Mouse (Mus musculus) limb, embryonic 13.5 days (tissue): ENCODE measurements around the gene Rbm47. TPM values are rescaled to one million over a fixed set of nuclear protein-coding genes. Genes with fewer than 3 reads are reported as not detected.

Experiments
- ATAC-seq: fragments of 200-750 bp; cut with Nextera tagmentation; 2 replicates; pipeline ENCODE4 v1.8.0; 2017; ENCODE audit warnings: low read depth, moderate number of reproducible peaks, moderate TSS enrichment; ENCODE audit not compliant: low FRiP score
- H3K27ac ChIP-seq: fragments of 300-500 bp; sonication (generic); 2 replicates; pipeline ENCODE4 v1.5.1; 2015; ENCODE audit warnings: inconsistent platforms, mild to moderate bottlenecking, moderate library complexity
- H3K27me3 ChIP-seq: fragments of 300-500 bp; sonication (generic); 2 replicates; pipeline ENCODE4 v1.6.1; 2015; ENCODE audit warnings: mild to moderate bottlenecking, inconsistent platforms
- H3K36me3 ChIP-seq: fragments of 300-500 bp; sonication (generic); 2 replicates; pipeline ENCODE4 v1.6.1; 2015; ENCODE audit warnings: inconsistent platforms, mild to moderate bottlenecking, moderate library complexity
- H3K4me1 ChIP-seq: fragments of 300-500 bp; sonication (generic); 2 replicates; pipeline ENCODE4 v1.6.1; 2015; ENCODE audit warnings: inconsistent platforms
- H3K4me2 ChIP-seq: fragments of 300-500 bp; sonication (generic); replicated peaks from 2 replicates; pipeline ENCODE4 v1.6.1; 2015; ENCODE audit warnings: inconsistent platforms, mild to moderate bottlenecking, moderate library complexity
- H3K4me3 ChIP-seq: fragments of 300-500 bp; sonication (generic); 2 replicates; pipeline ENCODE4 v1.5.1; 2015; ENCODE audit warnings: moderate library complexity, mild to moderate bottlenecking, inconsistent platforms
- H3K9ac ChIP-seq: fragments of 300-500 bp; sonication (generic); 2 replicates; pipeline ENCODE4 v1.6.1; 2015; ENCODE audit warnings: mild to moderate bottlenecking, inconsistent platforms
- H3K9me3 ChIP-seq: fragments of 300-500 bp; sonication (generic); 2 replicates; pipeline ENCODE4 v1.6.1; 2016; ENCODE audit warnings: inconsistent platforms
- WGBS: fragments of 180-500 bp; shearing (Covaris S2); methylation state at CpG from one replicate; pipeline ENCODE4 v1.1.7; 2015; 5-methylcytosine and 5-hydroxymethylcytosine counted together
- polyA plus RNA-seq: library from polyadenylated mRNA; unstranded; fragments of >200 nt; fragmentation: Nextera tagmentation; extraction: Ambion mirVana; gene quantifications from 2 replicates; pipeline ENCODE4 v1.2.1, GENCODE M21; 2015

Rbm47 gene
- polyA plus RNA-seq, 1 experiment from 2014 or later = 4.0 TPM

DNA sequence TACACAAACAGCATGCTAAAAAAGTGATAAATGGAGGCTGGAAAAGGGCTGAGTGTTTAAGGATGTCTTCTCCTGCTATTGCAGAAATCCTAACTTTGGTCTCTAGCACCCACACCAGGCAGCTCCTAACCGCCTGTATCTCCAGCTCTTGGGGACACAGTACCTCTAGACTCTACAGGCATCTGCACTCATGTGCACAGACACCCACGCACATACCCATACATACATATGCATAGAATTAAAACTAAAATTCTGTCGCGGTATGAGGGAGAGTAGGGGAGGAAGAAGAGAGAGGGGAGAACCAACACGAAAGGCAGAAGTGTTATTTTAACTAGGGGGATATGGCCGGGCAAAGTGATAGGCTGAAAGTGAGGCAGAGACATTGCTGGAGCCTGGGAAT, 33.7 kb downstream of the Rbm47 start:
- WGBS = 51% methylated on average over 6 of the region's 6 CpGs

GRCm38 (mm10) chr5:66138597-66138996, 34.3 kb downstream of the Rbm47 start:
- no peaks in the 10 kb centered on the region for H3K36me3 ChIP-seq
- H3K27ac ChIP-seq = no peak overlapping the region
- no peak overlapping the region for H3K4me3 ChIP-seq
- peaks cover 5% of the 10 kb centered on the region; the same call in 1 of the 2 replicates for H3K4me1 ChIP-seq
- no peaks in the 10 kb centered on the region for H3K9me3 ChIP-seq
- WGBS = 18% methylated on average over 10 of the region's 10 CpGs
- no peak for ATAC-seq
- peaks cover 3% of the 10 kb centered on the region; the same call in 1 of the 2 replicates for H3K27me3 ChIP-seq
- H3K4me2 ChIP-seq = no peak overlapping the region
- no peak overlapping the region for H3K9ac ChIP-seq

More for the DNA sequence above, 33.7 kb downstream of the Rbm47 start:
- no peak overlapping the region for H3K4me3 ChIP-seq
- no peak overlapping the region for H3K9ac ChIP-seq
- ATAC-seq = no peak
- H3K4me2 ChIP-seq = no peak overlapping the region
- H3K27me3 ChIP-seq = peaks cover 3% of the 10 kb centered on the region; the same call in 1 of the 2 replicates
- H3K36me3 ChIP-seq = no peaks in the 10 kb centered on the region
- peaks cover 5% of the 10 kb centered on the region; the same call in 1 of the 2 replicates for H3K4me1 ChIP-seq
- no peaks in the 10 kb centered on the region for H3K9me3 ChIP-seq
- H3K27ac ChIP-seq = no peak overlapping the region

GRCm38 (mm10) chr5:66137250-66137649, 35.7 kb downstream of the Rbm47 start:
- H3K27ac ChIP-seq = no peak overlapping the region
- H3K4me3 ChIP-seq = no peak overlapping the region
- no peak overlapping the region for H3K4me2 ChIP-seq
- ATAC-seq = no peak
- H3K9me3 ChIP-seq = no peaks in the 10 kb centered on the region
- H3K4me1 ChIP-seq = peaks cover 5% of the 10 kb centered on the region; the same call in 1 of the 2 replicates
- no peaks in the 10 kb centered on the region for H3K36me3 ChIP-seq
- peaks cover 3% of the 10 kb centered on the region; the same call in 1 of the 2 replicates for H3K27me3 ChIP-seq
- WGBS = 84% methylated on average over 4 of the region's 4 CpGs
- H3K9ac ChIP-seq = no peak overlapping the region

DNA sequence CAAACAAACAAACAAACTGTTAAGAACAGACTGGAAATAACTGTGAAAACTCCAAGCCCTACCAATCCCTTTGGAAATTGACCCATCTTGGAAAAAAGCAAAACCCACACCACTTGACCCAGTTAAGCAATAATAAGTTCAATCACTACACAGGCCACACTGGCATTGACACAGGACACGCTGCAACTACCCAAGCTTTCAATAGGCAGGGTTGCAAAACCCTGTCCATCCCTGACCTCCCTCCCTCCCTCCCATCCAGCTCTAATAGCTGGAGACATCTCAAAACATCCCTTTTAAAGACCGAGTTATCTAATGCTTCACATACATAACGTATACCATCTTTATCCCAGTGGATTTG, 37.1 kb downstream of the Rbm47 start:
- 86% methylated on average over 3 of the region's 3 CpGs for WGBS
- H3K36me3 ChIP-seq = no peaks in the 10 kb centered on the region
- no peak overlapping the region for H3K4me2 ChIP-seq
- H3K9me3 ChIP-seq = no peaks in the 10 kb centered on the region
- no peak overlapping the region for H3K27ac ChIP-seq
- H3K4me1 ChIP-seq = peaks cover 5% of the 10 kb centered on the region; the same call in 1 of the 2 replicates
- H3K27me3 ChIP-seq = peaks cover 3% of the 10 kb centered on the region; the same call in 1 of the 2 replicates
- no peak for ATAC-seq
- H3K4me3 ChIP-seq = no peak overlapping the region
- H3K9ac ChIP-seq = no peak overlapping the region

DNA sequence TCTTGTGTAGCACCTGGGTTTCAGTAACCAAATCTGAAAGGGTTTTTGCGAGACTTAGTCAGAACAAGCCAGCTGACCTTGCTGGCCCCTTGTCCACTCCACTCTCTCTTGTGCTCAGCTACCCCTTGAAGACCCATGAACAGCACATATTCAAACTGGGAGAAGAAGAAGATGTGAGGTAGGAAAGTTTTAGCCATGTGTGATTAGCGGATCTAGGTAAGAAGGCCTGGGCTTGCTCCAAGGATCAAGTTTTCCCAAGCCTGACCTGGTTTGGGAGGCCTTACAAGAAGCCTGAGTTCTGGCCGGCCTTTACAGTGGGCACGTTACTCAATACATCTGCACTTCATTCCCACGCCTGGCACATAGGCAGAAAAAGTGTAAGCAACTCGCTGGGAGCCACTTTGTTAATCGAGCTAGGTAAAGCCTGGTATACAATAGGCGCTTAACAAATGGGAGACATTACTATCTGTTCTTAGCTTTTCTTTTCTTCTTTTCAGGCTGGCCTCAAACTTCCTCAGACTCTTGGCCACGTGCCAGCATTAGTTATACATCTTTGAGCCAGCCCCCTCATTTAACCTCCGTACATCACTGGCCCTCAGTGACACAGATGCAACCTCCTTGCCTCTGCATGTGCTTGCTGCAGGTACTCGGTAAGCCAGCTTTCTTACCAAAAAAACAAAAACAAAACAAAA, 37.6 kb downstream of the Rbm47 start:
- WGBS = 79% methylated on average over 11 of the region's 11 CpGs
- Histone ChIP-seq H3K27me3 (peaks cover 3% of the 10 kb centered on the region; the same call in 1 of the 2 replicates), H3K27ac (no peak overlapping the region), H3K4me1 (peaks cover 5% of the 10 kb centered on the region; the same call in 1 of the 2 replicates), H3K9me3 (peaks cover 4% of the 10 kb centered on the region), H3K4me3 (no peak overlapping the region), H3K4me2 (no peak overlapping the region), H3K36me3 (no peaks in the 10 kb centered on the region), H3K9ac (no peak overlapping the region)
- ATAC-seq = no peak

DNA sequence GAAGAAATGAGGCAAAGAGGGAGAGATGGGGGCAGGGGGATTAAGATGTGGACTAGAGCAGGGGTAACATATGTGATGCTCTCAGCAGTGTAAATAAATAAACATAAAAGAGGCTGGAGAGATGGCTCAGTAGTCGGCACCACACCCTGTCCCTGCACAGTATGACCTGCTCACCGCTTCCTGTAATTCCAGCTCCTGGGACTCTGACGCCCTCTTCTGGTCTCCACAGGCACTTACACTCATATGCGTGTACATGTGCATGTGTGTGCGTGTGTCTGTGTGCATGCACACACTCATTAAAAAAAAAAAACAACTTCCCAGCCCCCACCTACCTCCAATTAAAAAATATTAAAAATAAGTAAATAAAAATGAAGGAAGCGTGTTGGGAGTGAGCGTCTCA, 38.3 kb downstream of the Rbm47 start:
- 95% methylated on average over 7 of the region's 7 CpGs for WGBS
- Histone ChIP-seq H3K27ac (no peak overlapping the region), H3K9ac (no peak overlapping the region), H3K4me3 (no peak overlapping the region), H3K9me3 (peaks cover 7% of the 10 kb centered on the region), H3K4me1 (peaks cover 2% of the 10 kb centered on the region; the same call in 1 of the 2 replicates), H3K36me3 (no peaks in the 10 kb centered on the region), H3K4me2 (no peak overlapping the region), H3K27me3 (peaks cover 2% of the 10 kb centered on the region; the same call in 1 of the 2 replicates)
- ATAC-seq = no peak

DNA sequence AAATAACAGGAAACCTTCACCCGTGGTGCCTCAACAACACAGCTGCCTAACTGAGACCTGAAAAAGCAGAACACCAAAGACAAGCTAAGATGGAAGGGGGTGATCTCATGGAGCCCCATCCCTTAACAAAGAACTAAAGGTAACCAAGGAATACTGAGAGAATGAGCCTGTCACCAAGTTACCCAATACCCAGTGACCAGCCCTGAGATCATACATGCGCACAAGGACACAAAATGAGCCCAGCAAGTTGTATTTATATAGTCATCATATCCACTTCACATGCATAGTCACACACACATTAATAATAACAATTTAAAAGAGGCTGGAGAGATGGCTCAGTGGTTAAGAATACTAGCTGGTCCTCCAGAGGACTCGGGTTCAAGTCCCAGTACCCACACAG, 44.0 kb downstream of the Rbm47 start:
- H3K36me3 ChIP-seq = no peaks in the 10 kb centered on the region
- H3K9me3 ChIP-seq = peaks cover 7% of the 10 kb centered on the region
- no peak overlapping the region for H3K4me2 ChIP-seq
- H3K27me3 ChIP-seq = no peaks in the 10 kb centered on the region
- no peak overlapping the region for H3K4me3 ChIP-seq
- no peak for ATAC-seq
- no peak overlapping the region for H3K9ac ChIP-seq
- H3K27ac ChIP-seq = no peak overlapping the region
- H3K4me1 ChIP-seq = peaks cover 8% of the 10 kb centered on the region
- 89% methylated on average over 3 of the region's 3 CpGs for WGBS

DNA sequence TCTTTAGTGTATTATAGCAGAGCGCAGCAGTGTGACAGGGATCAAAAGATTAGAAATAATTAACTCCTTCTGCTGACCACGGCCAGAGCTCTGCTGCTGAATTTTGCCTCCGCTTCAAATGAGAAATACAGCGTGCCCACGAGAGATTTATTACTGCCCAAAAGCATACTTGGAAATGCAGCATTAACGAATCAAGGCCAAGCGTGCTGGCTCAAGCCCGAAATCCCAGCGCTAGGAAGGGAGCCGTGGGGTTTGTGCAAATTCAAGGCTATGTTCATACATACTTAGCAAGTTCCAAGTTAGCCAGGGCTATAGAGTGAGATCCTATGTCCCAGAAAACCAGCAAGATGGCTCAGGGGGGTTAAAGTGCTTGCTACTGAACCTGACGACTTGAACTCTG, 47.5 kb downstream of the Rbm47 start:
- peaks cover 3% of the 10 kb centered on the region for H3K9me3 ChIP-seq
- H3K36me3 ChIP-seq = no peaks in the 10 kb centered on the region
- ATAC-seq = 0 out of 2 replicates have a peak, but pooled peaks have one; percentile 8
- no peaks in the 10 kb centered on the region for H3K27me3 ChIP-seq
- whole genome bisulfite sequencing = 19% methylated on average over 11 of the region's 11 CpGs
- H3K4me1 ChIP-seq = peaks cover 8% of the 10 kb centered on the region
- H3K27ac ChIP-seq = peak overlapping the region; percentile 33; the same call in 1 of the 2 replicates
- H3K4me3 ChIP-seq = no peak overlapping the region
- H3K9ac ChIP-seq = no peak overlapping the region
- peak overlapping the region; percentile 47 for H3K4me2 ChIP-seq

DNA sequence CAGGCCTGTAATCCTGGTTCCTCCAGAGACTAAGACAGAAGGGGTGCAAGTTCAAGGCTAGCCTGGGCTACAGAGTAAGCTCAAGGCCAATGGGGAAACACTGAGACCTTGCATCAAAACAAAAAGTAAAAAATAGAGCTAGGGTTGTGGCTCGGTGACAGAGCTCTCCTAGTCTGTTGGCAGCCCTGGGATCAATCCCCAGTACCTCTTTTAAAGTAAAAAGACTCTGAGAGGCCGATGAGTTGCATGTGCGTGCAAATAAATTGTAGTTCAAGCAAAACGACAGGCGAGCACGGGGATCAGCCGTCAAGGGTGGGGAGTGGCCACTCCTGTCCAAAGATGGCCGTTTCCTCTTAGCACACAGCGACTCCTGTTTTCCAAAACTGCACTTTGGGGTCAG, 48.0 kb downstream of the Rbm47 start:
- H3K4me2 ChIP-seq = peak overlapping the region; percentile 47
- ATAC-seq = no peak
- H3K27ac ChIP-seq = peak overlapping the region; percentile 33; the same call in 1 of the 2 replicates
- H3K4me3 ChIP-seq = no peak overlapping the region
- H3K4me1 ChIP-seq = peaks cover 8% of the 10 kb centered on the region
- WGBS = 36% methylated on average over 9 of the region's 9 CpGs
- no peaks in the 10 kb centered on the region for H3K36me3 ChIP-seq
- no peak overlapping the region for H3K9ac ChIP-seq
- no peaks in the 10 kb centered on the region for H3K9me3 ChIP-seq
- H3K27me3 ChIP-seq = no peaks in the 10 kb centered on the region

DNA sequence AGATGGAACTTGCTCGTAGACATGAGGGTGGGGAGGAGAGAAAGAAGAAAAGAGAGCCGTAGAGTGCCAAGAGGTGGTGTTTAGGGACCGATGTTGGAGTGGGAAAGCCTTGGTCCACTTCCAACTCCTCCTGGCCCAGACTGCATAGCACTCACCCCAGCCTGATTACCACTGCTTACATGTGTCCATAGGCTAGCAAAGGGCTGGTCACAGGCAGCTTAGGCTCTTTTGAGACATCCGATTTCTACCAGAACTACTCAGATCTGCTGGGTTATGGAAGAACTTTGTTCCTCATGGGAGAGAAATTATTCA, 48.9 kb downstream of the Rbm47 start:
- no peak for ATAC-seq
- Histone ChIP-seq H3K4me3 (no peak overlapping the region), H3K36me3 (no peaks in the 10 kb centered on the region), H3K27ac (no peak overlapping the region), H3K9me3 (no peaks in the 10 kb centered on the region), H3K9ac (no peak overlapping the region), H3K4me1 (peaks cover 8% of the 10 kb centered on the region), H3K27me3 (no peaks in the 10 kb centered on the region), H3K4me2 (no peak overlapping the region)
- 96% methylated on average over 4 of the region's 4 CpGs for WGBS

DNA sequence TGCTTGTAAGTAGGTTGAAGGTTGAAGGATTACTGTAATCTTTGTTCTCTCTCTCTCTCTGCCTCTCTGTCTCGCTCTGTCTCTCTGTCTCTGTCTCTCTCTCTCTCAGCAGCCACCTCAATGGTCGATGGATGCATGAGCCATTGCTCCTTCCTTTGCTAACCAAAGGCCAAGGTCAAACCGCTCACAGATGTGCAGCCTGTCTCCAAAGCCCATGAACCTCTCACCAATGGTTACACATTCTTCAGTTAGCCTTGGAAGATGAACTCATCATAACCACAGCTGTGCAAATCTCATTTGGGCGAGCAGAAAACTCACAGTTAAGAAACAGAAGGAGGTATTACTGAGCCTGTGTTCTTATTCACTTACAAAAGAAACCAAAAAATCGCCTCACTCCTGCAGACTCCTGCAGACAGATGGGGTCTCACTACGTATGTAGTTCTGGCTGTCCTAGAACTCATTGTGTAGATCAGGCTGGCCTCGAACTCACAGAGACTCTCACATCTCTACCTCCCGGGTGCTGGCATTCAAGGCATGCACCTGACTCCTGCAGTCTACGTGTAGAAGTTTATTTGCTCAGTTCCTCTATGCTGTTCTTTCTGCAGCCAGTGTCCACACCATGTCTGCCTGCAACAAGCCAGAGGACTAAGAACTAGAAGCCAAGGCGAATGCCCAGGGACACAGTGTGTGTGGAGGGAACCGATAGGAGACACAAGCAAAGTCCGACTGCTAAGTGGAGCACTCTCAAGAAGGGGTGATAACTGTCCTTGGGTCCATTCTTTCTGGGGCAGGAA, 49.4 kb downstream of the Rbm47 start:
- WGBS = 87% methylated on average over 12 of the region's 12 CpGs
- Histone ChIP-seq H3K27ac (no peak overlapping the region), H3K4me2 (no peak overlapping the region), H3K36me3 (no peaks in the 10 kb centered on the region), H3K4me3 (no peak overlapping the region), H3K9me3 (no peaks in the 10 kb centered on the region), H3K27me3 (no peaks in the 10 kb centered on the region), H3K4me1 (peaks cover 8% of the 10 kb centered on the region), H3K9ac (no peak overlapping the region)
- ATAC-seq = no peak

GRCm38 (mm10) chr5:66121255-66121654, 51.7 kb downstream of the Rbm47 start:
- Histone ChIP-seq H3K27ac (no peak overlapping the region), H3K4me2 (no peak overlapping the region), H3K36me3 (no peaks in the 10 kb centered on the region), H3K27me3 (no peaks in the 10 kb centered on the region), H3K4me1 (peaks cover 8% of the 10 kb centered on the region), H3K9me3 (no peaks in the 10 kb centered on the region), H3K9ac (no peak overlapping the region), H3K4me3 (no peak overlapping the region)
- ATAC-seq = no peak
